ENCODE assay signal across 24 mouse cellular contexts in the genomic region with DNA sequence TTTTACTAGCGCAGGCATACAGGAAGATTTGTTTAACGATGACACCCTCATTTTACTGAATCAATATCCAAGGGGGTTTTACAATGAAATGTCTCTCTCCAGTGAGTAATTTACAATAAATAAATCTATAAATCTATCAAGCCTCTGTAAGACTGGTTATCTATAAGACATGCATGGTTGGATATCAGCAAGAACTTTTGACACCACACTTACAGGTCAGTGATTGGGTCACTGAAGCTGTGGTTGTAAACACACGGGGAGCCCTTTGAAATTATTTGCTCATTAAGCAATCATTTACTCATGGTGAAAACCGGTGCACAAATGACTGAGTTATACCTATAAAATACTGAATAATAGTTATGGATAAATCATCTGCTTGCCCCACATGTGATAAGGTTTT.
"Had no signal": no experiment of that assay in that cellular context is flagged by ENCODE, and none has a peak within 500 bp of the region (broad histone marks: within the 10 kb centered on the region; RNA-seq: fewer than 3 reads in every experiment).

No protein-coding gene starts in this region.

- H3K27ac ChIP-seq: gastrocnemius, adult 2 months; heart, embryonic 10.5 days; hindbrain, embryonic 10.5 days; hindbrain, embryonic 12.5 days; hindbrain, embryonic 14.5 days; intestine, embryonic 15.5 days; layer of hippocampus, adult 2 months; left cerebral cortex, adult 2 months; limb, embryonic 10.5 days; limb, embryonic 12.5 days had no signal

- H3K4me3 ChIP-seq: gastrocnemius, adult 2 months; heart, embryonic 10.5 days; heart, embryonic 12.5 days; hindbrain, embryonic 10.5 days; hindbrain, embryonic 12.5 days; intestine, embryonic 15.5 days; layer of hippocampus, adult 2 months; left cerebral cortex, adult 2 months; limb, embryonic 10.5 days; limb, embryonic 12.5 days had no signal

- ATAC-seq: hindbrain, embryonic 16.5 days; inflammation-experienced regulatory T-cells, adult 6 months; intestine, embryonic 15.5 days; intestine, postnatal 0 days had no signal

- H3K4me2 ChIP-seq: heart, embryonic 12.5 days; hindbrain, embryonic 12.5 days; hindbrain, embryonic 14.5 days; intestine, embryonic 15.5 days; limb, embryonic 12.5 days had no signal

- H3K9ac ChIP-seq: heart, embryonic 12.5 days; hindbrain, embryonic 12.5 days; hindbrain, embryonic 14.5 days; intestine, embryonic 15.5 days; limb, embryonic 12.5 days had no signal

- H3K4me1 ChIP-seq: heart, embryonic 10.5 days; heart, embryonic 12.5 days; hindbrain, embryonic 10.5 days; hindbrain, embryonic 12.5 days; intestine, embryonic 15.5 days; limb, embryonic 10.5 days; limb, embryonic 12.5 days had no signal

- DNase-seq: gastrocnemius, adult 2 months; gastrocnemius, postnatal 10 days; gastrocnemius, postnatal 25 days; heart, adult 18-20 months; heart, postnatal 10 days; heart, postnatal 4 days; kidney, adult 18-20 months; kidney, adult 8-10 months; kidney, postnatal 10 days; kidney, postnatal 25 days; kidney, postnatal 4 days had no signal

- H3K27me3 ChIP-seq: heart, embryonic 12.5 days; hindbrain, embryonic 12.5 days; intestine, embryonic 15.5 days; limb, embryonic 12.5 days had no signal

- H3K9me3 ChIP-seq: heart, embryonic 10.5 days; heart, embryonic 12.5 days; hindbrain, embryonic 10.5 days; hindbrain, embryonic 12.5 days; intestine, embryonic 15.5 days; limb, embryonic 10.5 days; limb, embryonic 12.5 days had no signal

- H3K36me3 ChIP-seq: heart, embryonic 10.5 days; heart, embryonic 12.5 days; hindbrain, embryonic 10.5 days; hindbrain, embryonic 12.5 days; intestine, embryonic 15.5 days; limb, embryonic 10.5 days; limb, embryonic 12.5 days had no signal
